Mouse (Mus musculus): Measurements from ENCODE around the gene Slc22a18. TPM values are rescaled to one million over a fixed set of nuclear protein-coding genes. Genes with fewer than 3 reads are reported as not detected.
A peak's percentile ranks its signal among the peaks of the same experiment; 100 is the strongest.

The Slc22a18 gene
- polyA plus RNA-seq, 1 experiment from 2014 or later, result 0.72 TPM

- Histone ChIP-seq H3K27me3 (peaks cover 16% of the 10 kb centered on the region), H3K4me1 (no peaks in the 10 kb centered on the region), H3K27ac (no peak overlapping the region), H3K9me3 (replicated peaks) (no peaks in the 10 kb centered on the region), H3K4me3 (no peak overlapping the region), H3K36me3 (no peaks in the 10 kb centered on the region), H3K4me2 (replicated peaks) (no peak overlapping the region), H3K9ac (no peak overlapping the region)
- ATAC-seq (ENCODE audit: low FRiP score), result no peak
- 90% methylated on average over 6 of the region's 6 CpGs for WGBS
Measured at GRCm38 (mm10) chr7:143493616-143494126, 20.1 kb downstream of the Slc22a18 start.

- Histone ChIP-seq H3K36me3 (no peaks in the 10 kb centered on the region), H3K27ac (no peak overlapping the region), H3K27me3 (peaks cover 22% of the 10 kb centered on the region), H3K4me2 (replicated peaks) (no peak overlapping the region), H3K4me3 (no peak overlapping the region), H3K4me1 (no peaks in the 10 kb centered on the region), H3K9ac (no peak overlapping the region), H3K9me3 (replicated peaks) (no peaks in the 10 kb centered on the region)
- WGBS, result 80% methylated on average over 8 of the region's 8 CpGs
- ATAC-seq (ENCODE audit: low FRiP score), result no peak
Measured at GRCm38 (mm10) chr7:143495104-143495961, 21.8 kb downstream of the Slc22a18 start.

GRCm38 (mm10) chr7:143498584-143498983, 25.0 kb downstream of the Slc22a18 start:
- Histone ChIP-seq H3K36me3 (no peaks in the 10 kb centered on the region), H3K9ac (no peak overlapping the region), H3K4me2 (replicated peaks) (no peak overlapping the region), H3K4me1 (peaks cover 15% of the 10 kb centered on the region), H3K9me3 (replicated peaks) (no peaks in the 10 kb centered on the region), H3K27ac (no peak overlapping the region), H3K27me3 (peaks cover 50% of the 10 kb centered on the region), H3K4me3 (no peak overlapping the region)
- ATAC-seq (ENCODE audit: low FRiP score), result no peak
- 78% methylated on average over 4 of the region's 4 CpGs for WGBS

GRCm38 (mm10) chr7:143500912-143501311, 27.4 kb downstream of the Slc22a18 start:
- Histone ChIP-seq H3K4me3 (no peak overlapping the region), H3K9ac (no peak overlapping the region), H3K36me3 (no peaks in the 10 kb centered on the region), H3K4me1 (peaks cover 15% of the 10 kb centered on the region), H3K27me3 (peaks cover 68% of the 10 kb centered on the region), H3K9me3 (replicated peaks) (no peaks in the 10 kb centered on the region), H3K27ac (no peak overlapping the region), H3K4me2 (replicated peaks) (no peak overlapping the region)
- 33% methylated on average over 2 of the region's 2 CpGs for WGBS
- no peak for ATAC-seq (ENCODE audit: low FRiP score)

GRCm38 (mm10) chr7:143501643-143502417, 28.3 kb downstream of the Slc22a18 start:
- ATAC-seq (ENCODE audit: low FRiP score), result no peak
- H3K4me2 ChIP-seq (replicated peaks), result peak overlapping the region; percentile 67
- no peaks in the 10 kb centered on the region for H3K9me3 ChIP-seq (replicated peaks)
- H3K27me3 ChIP-seq, result peaks cover 68% of the 10 kb centered on the region
- H3K27ac ChIP-seq, result no peak overlapping the region
- WGBS, result 4% methylated on average over 55 of the region's 55 CpGs
- peak overlapping the region; percentile 37 for H3K4me3 ChIP-seq
- H3K36me3 ChIP-seq, result no peaks in the 10 kb centered on the region
- 0 out of 2 replicates have a peak overlapping the region, but pooled peaks have one; percentile 15 for H3K9ac ChIP-seq
- peaks cover 15% of the 10 kb centered on the region for H3K4me1 ChIP-seq

GRCm38 (mm10) chr7:143502418-143503200, 29.1 kb downstream of the Slc22a18 start, which contains the start of gene Phlda2:
Gene Phlda2, minus strand, starts transcription at chr7:143503150.
- Histone ChIP-seq H3K36me3 (no peaks in the 10 kb centered on the region), H3K4me1 (peaks cover 15% of the 10 kb centered on the region), H3K4me3 (peak within 1 kb of the TSS; percentile 37), H3K4me2 (replicated peaks) (peak within 1 kb of the TSS; percentile 67), H3K9ac (0 out of 2 replicates have a peak within 1 kb of the TSS, but pooled peaks have one; percentile 15), H3K9me3 (replicated peaks) (no peaks in the 10 kb centered on the region), H3K27me3 (peaks cover 68% of the 10 kb centered on the region), H3K27ac (no peak within 1 kb of the TSS)
- WGBS, result 4% methylated on average over 51 of the region's 51 CpGs
- ATAC-seq (ENCODE audit: low FRiP score), result no peak

- Histone ChIP-seq H3K27ac (no peak overlapping the region), H3K4me2 (replicated peaks) (no peak overlapping the region), H3K9ac (no peak overlapping the region), H3K4me3 (no peak overlapping the region), H3K9me3 (replicated peaks) (no peaks in the 10 kb centered on the region), H3K36me3 (no peaks in the 10 kb centered on the region), H3K4me1 (peaks cover 15% of the 10 kb centered on the region), H3K27me3 (peaks cover 64% of the 10 kb centered on the region)
- no peak for ATAC-seq (ENCODE audit: low FRiP score)
- 82% methylated on average over 6 of the region's 6 CpGs for WGBS
Measured at GRCm38 (mm10) chr7:143503926-143504325, 30.4 kb downstream of the Slc22a18 start.

GRCm38 (mm10) chr7:143505411-143505810, 31.9 kb downstream of the Slc22a18 start:
- H3K9me3 ChIP-seq (replicated peaks), result no peaks in the 10 kb centered on the region
- H3K36me3 ChIP-seq, result no peaks in the 10 kb centered on the region
- 85% methylated on average over 2 of the region's 2 CpGs for WGBS
- peaks cover 15% of the 10 kb centered on the region for H3K4me1 ChIP-seq
- H3K4me3 ChIP-seq, result no peak overlapping the region
- no peak for ATAC-seq (ENCODE audit: low FRiP score)
- no peak overlapping the region for H3K9ac ChIP-seq
- no peak overlapping the region for H3K27ac ChIP-seq
- peaks cover 50% of the 10 kb centered on the region for H3K27me3 ChIP-seq
- H3K4me2 ChIP-seq (replicated peaks), result no peak overlapping the region

GRCm38 (mm10) chr7:143505823-143506222, 32.3 kb downstream of the Slc22a18 start:
- WGBS, result 25% methylated on average over 11 of the region's 11 CpGs
- Histone ChIP-seq H3K27ac (no peak overlapping the region), H3K9me3 (replicated peaks) (no peaks in the 10 kb centered on the region), H3K9ac (no peak overlapping the region), H3K4me2 (replicated peaks) (no peak overlapping the region), H3K27me3 (peaks cover 46% of the 10 kb centered on the region), H3K4me3 (no peak overlapping the region), H3K36me3 (no peaks in the 10 kb centered on the region), H3K4me1 (peaks cover 15% of the 10 kb centered on the region)
- no peak for ATAC-seq (ENCODE audit: low FRiP score)

GRCm38 (mm10) chr7:143506271-143506670, 32.7 kb downstream of the Slc22a18 start:
- Histone ChIP-seq H3K27ac (no peak overlapping the region), H3K4me1 (peaks cover 15% of the 10 kb centered on the region), H3K9me3 (replicated peaks) (no peaks in the 10 kb centered on the region), H3K27me3 (peaks cover 42% of the 10 kb centered on the region), H3K36me3 (no peaks in the 10 kb centered on the region), H3K9ac (no peak overlapping the region), H3K4me2 (replicated peaks) (no peak overlapping the region), H3K4me3 (no peak overlapping the region)
- no peak for ATAC-seq (ENCODE audit: low FRiP score)
- WGBS, result 70% methylated on average over 7 of the region's 7 CpGs

GRCm38 (mm10) chr7:143506675-143507074, 33.1 kb downstream of the Slc22a18 start:
- peaks cover 13% of the 10 kb centered on the region for H3K4me1 ChIP-seq
- no peak overlapping the region for H3K4me3 ChIP-seq
- no peak overlapping the region for H3K9ac ChIP-seq
- no peak overlapping the region for H3K27ac ChIP-seq
- peaks cover 38% of the 10 kb centered on the region for H3K27me3 ChIP-seq
- H3K36me3 ChIP-seq, result no peaks in the 10 kb centered on the region
- no peak overlapping the region for H3K4me2 ChIP-seq (replicated peaks)
- WGBS, result 20% methylated on average over 7 of the region's 7 CpGs
- ATAC-seq (ENCODE audit: low FRiP score), result no peak
- H3K9me3 ChIP-seq (replicated peaks), result no peaks in the 10 kb centered on the region

Data from hindbrain, embryonic 12.5 days (tissue).